Mouse (Mus musculus): Measurements from ENCODE around the gene Tcaim. TPM values are rescaled to one million over a fixed set of nuclear protein-coding genes. Genes with fewer than 3 reads are reported as not detected.

Tcaim gene
- 4.6 and 6.1 TPM in 2 replicates for polyA plus RNA-seq (2016; fragmentation: Nextera tagmentation; extraction: Ambion mirVana)

DNA sequence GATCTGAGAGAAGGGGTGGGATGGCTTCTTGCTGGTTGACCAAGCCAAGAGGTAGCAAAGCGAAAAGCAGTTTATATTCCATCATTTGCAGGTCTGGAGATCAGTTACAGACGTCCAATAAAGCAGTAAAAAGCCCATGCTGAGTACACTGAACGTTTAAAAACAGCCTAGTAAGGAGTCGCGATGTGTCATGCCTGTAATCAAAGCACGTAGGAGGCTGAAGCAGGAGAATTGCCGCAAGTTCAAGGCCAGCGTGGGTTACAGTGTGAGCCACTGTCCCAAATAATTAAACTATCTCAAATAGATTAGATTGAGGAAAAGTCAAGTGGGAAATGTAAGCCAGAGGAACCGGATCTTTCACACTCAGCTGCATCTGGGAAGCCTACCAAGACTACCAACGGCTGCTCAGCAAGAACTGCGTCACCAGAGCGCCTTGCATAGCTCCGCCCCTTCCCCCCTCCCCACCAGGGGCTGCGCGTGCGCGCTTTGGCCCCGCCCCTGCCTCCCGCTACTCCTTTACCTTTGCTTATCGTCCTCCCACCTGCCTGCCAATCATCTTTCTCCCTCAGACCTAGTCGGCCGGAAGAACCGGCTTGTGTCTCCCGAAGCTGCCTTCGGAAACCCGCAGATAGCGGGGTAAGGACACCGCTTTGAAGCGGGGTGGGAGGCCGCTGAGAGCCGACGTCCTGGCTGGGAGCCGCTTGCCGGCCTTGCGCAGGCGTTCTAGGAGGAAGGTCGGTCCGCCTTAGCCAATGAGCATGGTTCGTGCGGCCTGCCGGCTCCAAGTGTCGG lies at the start of gene Tcaim:
Gene Tcaim, plus strand, starts transcription at position 487 of the 792 bp plus-strand sequence.
- Histone ChIP-seq H3K4me3 (peak within 1 kb of the TSS; percentile 76), H3K9me3 (no peaks in the 10 kb centered on the region), H3K27ac (peak within 1 kb of the TSS; percentile 92), H3K36me3 (replicated peaks) (no peaks in the 10 kb centered on the region), H3K4me1 (peaks cover 16% of the 10 kb centered on the region), H3K27me3 (ENCODE audit: poor library complexity, severe bottlenecking) (no peaks in the 10 kb centered on the region)
- WGBS, result 8% methylated on average over 42 of the region's 42 CpGs
- peak; percentile 90 for DNase-seq (ENCODE audit: extremely low spot score, low spot score)

GRCm38 (mm10) chr9:122757614-122758013 lies 47.7 kb upstream of the Tcaim start:
- Histone ChIP-seq H3K4me3 (no peak overlapping the region), H3K9me3 (no peaks in the 10 kb centered on the region), H3K36me3 (replicated peaks) (no peaks in the 10 kb centered on the region), H3K27me3 (ENCODE audit: poor library complexity, severe bottlenecking) (no peaks in the 10 kb centered on the region), H3K4me1 (no peaks in the 10 kb centered on the region), H3K27ac (no peak overlapping the region)
- DNase-seq (ENCODE audit: extremely low spot score, low spot score), result no peak
- WGBS, result 57% methylated on average over 2 of the region's 2 CpGs

DNA sequence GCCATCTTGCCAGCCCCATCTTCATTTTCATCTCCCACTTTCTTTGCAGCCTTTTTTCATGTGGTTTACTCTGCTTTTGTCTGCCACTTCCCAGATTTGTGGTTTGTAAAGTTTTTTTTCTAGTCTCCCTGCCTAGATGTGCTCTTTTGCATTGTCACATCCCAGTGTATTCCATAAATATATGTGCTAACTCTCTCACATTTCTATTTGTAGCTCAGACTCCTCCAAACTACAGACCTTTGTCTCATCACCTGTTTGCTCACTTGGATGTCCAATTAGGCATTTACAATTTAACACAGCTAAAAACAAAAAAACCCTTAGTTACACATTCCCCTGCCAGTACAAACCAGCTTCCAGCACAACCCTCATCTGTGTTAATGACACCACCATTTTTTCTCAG lies 45.2 kb upstream of the Tcaim start:
- Histone ChIP-seq H3K27me3 (ENCODE audit: poor library complexity, severe bottlenecking) (no peaks in the 10 kb centered on the region), H3K4me3 (no peak overlapping the region), H3K36me3 (replicated peaks) (no peaks in the 10 kb centered on the region), H3K27ac (no peak overlapping the region), H3K9me3 (no peaks in the 10 kb centered on the region), H3K4me1 (no peaks in the 10 kb centered on the region)
- no peak for DNase-seq (ENCODE audit: extremely low spot score, low spot score)

DNA sequence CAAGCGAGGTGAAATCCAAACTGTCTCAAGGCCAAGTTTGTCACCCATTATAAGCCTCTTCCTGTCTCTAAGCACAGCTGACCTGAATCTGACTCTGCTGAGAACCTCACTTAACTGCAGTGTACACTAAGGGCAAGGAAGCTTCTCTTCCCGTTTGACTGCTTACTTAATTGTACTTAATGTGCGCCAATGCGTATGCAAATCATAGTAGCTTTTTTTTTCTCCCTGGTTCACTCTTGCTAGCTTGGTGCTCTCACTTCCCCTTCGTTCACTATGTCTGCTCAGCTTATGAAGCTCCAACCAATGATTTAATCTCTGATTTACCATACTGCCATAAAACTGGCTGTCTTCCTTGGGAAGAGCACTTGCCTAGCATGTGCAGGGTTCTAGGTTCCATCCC lies 20.1 kb upstream of the Tcaim start:
- Histone ChIP-seq H3K4me3 (no peak overlapping the region), H3K36me3 (replicated peaks) (no peaks in the 10 kb centered on the region), H3K27ac (no peak overlapping the region), H3K9me3 (no peaks in the 10 kb centered on the region), H3K27me3 (ENCODE audit: poor library complexity, severe bottlenecking) (no peaks in the 10 kb centered on the region), H3K4me1 (no peaks in the 10 kb centered on the region)
- DNase-seq (ENCODE audit: extremely low spot score, low spot score), result no peak
- WGBS, result 86% methylated on average over 5 of the region's 5 CpGs

- H3K9me3 ChIP-seq, result no peaks in the 10 kb centered on the region
- H3K27ac ChIP-seq, result no peak overlapping the region
- DNase-seq (ENCODE audit: extremely low spot score, low spot score), result no peak
- H3K36me3 ChIP-seq (replicated peaks), result no peaks in the 10 kb centered on the region
- H3K27me3 ChIP-seq (ENCODE audit: poor library complexity, severe bottlenecking), result no peaks in the 10 kb centered on the region
- H3K4me3 ChIP-seq, result no peak overlapping the region
- no peaks in the 10 kb centered on the region for H3K4me1 ChIP-seq
- WGBS, result 87% methylated on average over 1 of the region's 1 CpGs
Observed at GRCm38 (mm10) chr9:122786534-122786933, 18.8 kb upstream of the Tcaim start.

DNA sequence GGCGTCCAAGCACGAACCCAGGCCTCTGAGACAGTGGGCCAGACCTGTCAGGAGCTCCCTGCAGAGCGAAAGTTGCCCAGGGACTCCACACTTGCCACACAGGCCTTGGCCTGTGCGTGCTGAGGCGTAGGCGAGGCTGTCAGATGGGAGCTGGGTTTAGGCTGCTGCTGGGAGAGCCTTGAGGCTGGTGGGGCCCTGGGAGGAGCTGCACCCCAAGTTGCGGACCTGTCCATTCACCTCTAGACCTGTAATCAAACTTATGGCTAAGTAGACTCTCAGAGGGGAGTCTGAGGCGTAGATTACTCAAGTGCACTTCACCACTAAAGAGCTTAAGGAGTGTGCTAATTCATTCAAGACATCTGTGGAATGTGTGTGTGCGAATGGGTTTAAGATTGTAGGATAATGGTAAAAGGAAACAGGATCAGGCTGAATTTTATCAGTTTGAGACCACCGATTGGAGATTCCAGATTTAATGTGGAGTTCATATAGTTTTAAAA lies 554 bp downstream of the Tcaim start:
- DNase-seq (ENCODE audit: extremely low spot score, low spot score), result no peak
- Histone ChIP-seq H3K36me3 (replicated peaks) (no peaks in the 10 kb centered on the region), H3K9me3 (no peaks in the 10 kb centered on the region), H3K4me1 (peaks cover 16% of the 10 kb centered on the region), H3K27me3 (ENCODE audit: poor library complexity, severe bottlenecking) (no peaks in the 10 kb centered on the region), H3K27ac (peak overlapping the region; percentile 92), H3K4me3 (peak overlapping the region; percentile 76)
- 14% methylated on average over 10 of the region's 10 CpGs for WGBS

GRCm38 (mm10) chr9:122807186-122807585 lies 1.8 kb downstream of the Tcaim start:
- Histone ChIP-seq H3K4me1 (peaks cover 16% of the 10 kb centered on the region), H3K9me3 (no peaks in the 10 kb centered on the region), H3K27me3 (ENCODE audit: poor library complexity, severe bottlenecking) (no peaks in the 10 kb centered on the region), H3K27ac (no peak overlapping the region), H3K36me3 (replicated peaks) (no peaks in the 10 kb centered on the region; the same call in 1 of the 2 replicates), H3K4me3 (no peak overlapping the region)
- DNase-seq (ENCODE audit: extremely low spot score, low spot score), result no peak
- 97% methylated on average over 2 of the region's 2 CpGs for WGBS

DNA sequence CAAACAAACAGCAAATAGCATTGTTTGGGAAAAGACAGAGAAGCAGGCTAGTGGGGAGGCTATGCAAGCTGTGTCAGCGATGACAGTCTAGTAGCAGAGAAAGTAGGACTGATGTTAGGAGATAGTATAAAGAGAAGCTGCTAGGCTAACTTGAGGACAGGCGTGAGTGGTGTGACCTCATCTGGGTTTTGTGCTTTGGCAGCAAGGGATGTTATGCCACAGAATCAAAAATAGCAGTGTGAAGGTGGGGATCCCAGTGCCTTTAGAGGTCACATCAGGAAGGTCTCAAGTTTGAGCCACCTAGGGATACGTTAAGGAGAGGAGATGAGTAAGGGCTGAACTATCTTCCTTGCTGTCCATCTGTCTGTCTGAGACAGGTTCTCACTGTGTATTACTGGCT lies 4.9 kb downstream of the Tcaim start:
- Histone ChIP-seq H3K9me3 (no peaks in the 10 kb centered on the region), H3K36me3 (replicated peaks) (no peaks in the 10 kb centered on the region; the same call in 1 of the 2 replicates), H3K27ac (no peak overlapping the region), H3K4me1 (peaks cover 12% of the 10 kb centered on the region), H3K4me3 (no peak overlapping the region), H3K27me3 (ENCODE audit: poor library complexity, severe bottlenecking) (no peaks in the 10 kb centered on the region)
- DNase-seq (ENCODE audit: extremely low spot score, low spot score), result no peak
- WGBS, result 89% methylated on average over 3 of the region's 3 CpGs

DNA sequence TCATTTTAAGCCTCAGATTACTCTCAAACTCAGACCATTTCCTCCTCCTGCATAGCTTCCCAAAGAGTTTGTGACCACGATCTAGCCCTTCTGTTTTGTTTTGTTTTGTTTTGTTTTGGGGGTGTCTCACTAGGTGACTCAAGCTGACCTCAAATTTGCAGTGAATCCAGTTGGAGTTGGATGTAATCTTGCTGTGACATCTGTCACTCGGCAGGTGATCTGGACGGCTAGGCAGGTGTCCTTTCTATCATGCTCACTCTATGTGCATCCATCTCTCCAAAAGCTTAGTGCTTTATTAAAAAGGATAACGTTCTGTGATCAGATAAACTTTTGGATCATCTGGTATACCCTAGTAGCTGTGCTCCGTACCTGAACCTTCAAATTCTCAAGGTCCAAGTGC lies 7.0 kb downstream of the Tcaim start:
- Histone ChIP-seq H3K36me3 (replicated peaks) (peaks cover 2% of the 10 kb centered on the region; the same call in 1 of the 2 replicates), H3K27me3 (ENCODE audit: poor library complexity, severe bottlenecking) (no peaks in the 10 kb centered on the region), H3K4me3 (no peak overlapping the region), H3K27ac (no peak overlapping the region), H3K4me1 (no peaks in the 10 kb centered on the region), H3K9me3 (no peaks in the 10 kb centered on the region)
- WGBS, result 92% methylated on average over 5 of the region's 5 CpGs
- no peak for DNase-seq (ENCODE audit: extremely low spot score, low spot score)

DNA sequence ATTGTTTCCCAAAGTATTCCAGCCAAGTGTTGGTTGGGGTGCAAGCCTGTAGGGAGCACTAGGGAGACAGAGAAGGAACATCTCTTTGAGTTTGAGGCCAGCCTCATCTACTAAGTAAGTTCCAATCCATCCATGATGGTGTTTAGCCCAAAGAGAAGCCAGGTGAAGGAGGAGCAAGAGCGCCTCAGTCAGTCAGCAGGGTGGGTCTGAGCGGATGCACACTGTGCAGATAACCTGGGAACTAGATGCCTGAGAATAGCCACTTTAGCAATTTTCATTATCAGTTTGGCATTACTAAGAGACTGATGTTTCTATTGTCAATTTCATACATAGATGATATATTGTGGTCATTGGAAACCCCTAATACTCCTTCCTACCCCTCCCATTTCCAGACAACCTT lies 9.4 kb downstream of the Tcaim start:
- DNase-seq (ENCODE audit: extremely low spot score, low spot score), result no peak
- H3K4me3 ChIP-seq, result no peak overlapping the region
- H3K36me3 ChIP-seq (replicated peaks), result peaks cover 2% of the 10 kb centered on the region; the same call in 1 of the 2 replicates
- no peaks in the 10 kb centered on the region for H3K4me1 ChIP-seq
- no peak overlapping the region for H3K27ac ChIP-seq
- H3K9me3 ChIP-seq, result no peaks in the 10 kb centered on the region
- 98% methylated on average over 2 of the region's 2 CpGs for WGBS
- no peaks in the 10 kb centered on the region for H3K27me3 ChIP-seq (ENCODE audit: poor library complexity, severe bottlenecking)

DNA sequence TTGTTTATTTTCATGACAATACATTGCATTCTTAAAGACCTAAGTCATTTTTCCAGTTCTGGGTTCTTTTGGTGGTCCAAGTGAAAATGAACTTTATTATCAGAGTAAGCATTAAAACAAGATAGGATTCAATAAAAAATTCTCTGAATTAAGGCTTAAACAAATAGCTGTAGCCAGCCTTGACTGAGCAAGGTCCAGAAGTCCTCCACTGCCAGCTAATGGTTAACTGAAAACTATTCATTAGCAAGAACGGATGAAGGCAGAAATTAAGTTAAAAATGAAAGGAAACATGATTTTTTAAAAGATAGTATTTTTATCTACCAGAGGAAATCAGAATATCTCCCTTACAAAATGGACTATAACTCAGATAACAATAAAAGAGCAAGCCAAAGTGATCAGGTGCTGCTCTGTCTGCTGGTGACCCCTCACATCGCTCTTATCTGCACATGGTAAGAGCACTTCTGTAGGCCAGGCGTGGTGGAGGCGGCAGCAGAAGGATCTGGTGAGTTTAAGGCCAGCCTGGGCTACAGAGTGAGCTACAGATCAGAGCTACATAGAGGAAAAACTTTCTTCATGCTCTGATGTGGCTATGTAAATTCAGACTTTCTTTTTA lies 10.0 kb downstream of the Tcaim start:
- WGBS, result 93% methylated on average over 4 of the region's 4 CpGs
- Histone ChIP-seq H3K36me3 (replicated peaks) (peaks cover 5% of the 10 kb centered on the region), H3K9me3 (no peaks in the 10 kb centered on the region), H3K4me1 (no peaks in the 10 kb centered on the region), H3K27me3 (ENCODE audit: poor library complexity, severe bottlenecking) (no peaks in the 10 kb centered on the region), H3K4me3 (no peak overlapping the region), H3K27ac (no peak overlapping the region)
- no peak for DNase-seq (ENCODE audit: extremely low spot score, low spot score)

DNA sequence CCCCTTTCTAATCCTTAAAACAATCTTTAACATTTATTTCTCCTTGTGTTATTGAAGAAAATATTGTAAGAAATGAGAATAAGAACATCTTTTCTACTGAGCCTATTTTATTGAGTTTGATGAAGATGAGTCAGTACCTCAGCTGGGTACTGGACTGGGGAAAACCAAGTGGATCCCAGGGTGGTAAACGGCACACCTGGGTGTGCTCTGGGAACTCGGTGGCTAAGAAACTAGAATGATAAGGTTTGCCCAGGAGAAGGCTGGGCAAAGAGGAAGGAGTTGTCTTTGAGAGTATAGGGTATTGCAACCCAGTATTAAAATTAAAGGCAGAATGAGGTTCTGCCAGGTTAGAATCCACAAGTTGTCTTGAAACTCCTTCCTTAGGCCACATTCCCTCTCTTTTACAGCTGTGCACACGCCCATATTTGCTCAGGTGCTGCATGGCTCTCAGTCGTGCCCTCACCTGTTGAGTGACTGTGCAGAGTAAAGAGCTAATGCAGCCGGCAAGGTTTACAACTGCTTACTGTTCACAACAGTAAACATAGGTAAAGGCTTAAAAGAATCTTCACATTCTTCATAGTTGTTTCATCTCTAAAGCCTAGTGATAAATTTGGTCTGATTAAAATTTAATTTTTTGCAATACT lies 18.2 kb downstream of the Tcaim start:
- Histone ChIP-seq H3K27me3 (ENCODE audit: poor library complexity, severe bottlenecking) (no peaks in the 10 kb centered on the region), H3K4me1 (no peaks in the 10 kb centered on the region), H3K27ac (no peak overlapping the region), H3K4me3 (no peak overlapping the region), H3K9me3 (no peaks in the 10 kb centered on the region), H3K36me3 (replicated peaks) (peaks cover 42% of the 10 kb centered on the region)
- DNase-seq (ENCODE audit: extremely low spot score, low spot score), result no peak
- WGBS, result 89% methylated on average over 5 of the region's 5 CpGs

DNA sequence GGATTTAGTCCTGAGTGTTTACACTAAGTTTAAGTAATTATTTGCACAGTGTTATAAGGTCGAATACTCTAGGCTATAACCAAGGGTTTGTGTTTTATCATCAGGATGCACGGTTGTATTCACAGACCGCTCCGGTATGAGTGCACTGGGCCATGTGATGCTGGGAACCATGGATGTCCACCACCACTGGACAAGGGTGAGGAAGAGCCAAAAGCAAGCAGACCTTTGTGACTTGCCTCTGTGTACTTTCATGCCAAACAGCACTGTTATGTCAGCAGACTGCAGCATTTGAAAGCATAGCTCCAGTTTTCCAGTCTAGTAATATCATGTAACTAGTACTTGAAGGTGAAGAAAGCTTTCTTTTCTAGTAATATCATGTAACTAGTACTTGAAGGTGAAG lies 21.4 kb downstream of the Tcaim start:
- no peak overlapping the region for H3K27ac ChIP-seq
- no peaks in the 10 kb centered on the region for H3K27me3 ChIP-seq (ENCODE audit: poor library complexity, severe bottlenecking)
- no peaks in the 10 kb centered on the region for H3K9me3 ChIP-seq
- 95% methylated on average over 4 of the region's 4 CpGs for WGBS
- peaks cover 38% of the 10 kb centered on the region for H3K36me3 ChIP-seq (replicated peaks)
- H3K4me1 ChIP-seq, result no peaks in the 10 kb centered on the region
- H3K4me3 ChIP-seq, result no peak overlapping the region
- DNase-seq (ENCODE audit: extremely low spot score, low spot score), result no peak

Measured in forebrain, embryonic 10.5 days (tissue).